Mouse (Mus musculus) heart, postnatal 36 days (tissue): ENCODE data around the gene Cd200r3. TPM values are rescaled to one million over a fixed set of nuclear protein-coding genes. Genes with fewer than 3 reads are reported as not detected.

Experiments
- DNase-seq, 2 experiments: peaks; one replicate each; pipeline ENCODE4 v3.0.0; 2021 to 2022
- intact Hi-C: fragments of 180-260 bp; cut with DNase I; formaldehyde crosslinking; loops from one replicate; pipeline ENCODE4 v1.15.1; 2025
- total RNA-seq, 2 experiments: library from RNA; stranded (reverse); gene quantifications; 2 replicates each; pipeline ENCODE4 v1.2.3; 2021

The Cd200r3 gene
- not detected for total RNA-seq

DNA sequence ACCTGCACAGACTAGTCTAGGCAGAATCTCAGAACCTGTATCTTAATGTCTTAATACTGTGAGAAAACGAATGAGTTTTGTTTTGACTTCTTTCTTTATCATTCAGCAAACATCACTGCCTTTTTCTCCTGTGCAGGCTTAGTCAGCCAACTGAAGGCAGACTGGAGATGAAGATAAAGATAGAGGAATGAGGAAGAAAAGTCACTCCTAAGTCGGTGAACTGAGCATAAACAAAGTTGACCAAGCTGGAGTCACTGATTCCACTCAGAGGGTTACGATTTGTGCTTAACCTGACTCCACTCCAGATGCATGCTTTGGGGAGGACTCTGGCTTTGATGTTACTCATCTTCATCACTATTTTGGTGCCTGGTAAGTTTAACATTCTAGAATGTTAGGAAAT, at the start of gene Cd200r3:
TSS of gene Cd200r3 (plus strand) at position 211 of the 400 bp plus-strand sequence.
- no peak for DNase-seq
- intact Hi-C loops: no loop called here

DNA sequence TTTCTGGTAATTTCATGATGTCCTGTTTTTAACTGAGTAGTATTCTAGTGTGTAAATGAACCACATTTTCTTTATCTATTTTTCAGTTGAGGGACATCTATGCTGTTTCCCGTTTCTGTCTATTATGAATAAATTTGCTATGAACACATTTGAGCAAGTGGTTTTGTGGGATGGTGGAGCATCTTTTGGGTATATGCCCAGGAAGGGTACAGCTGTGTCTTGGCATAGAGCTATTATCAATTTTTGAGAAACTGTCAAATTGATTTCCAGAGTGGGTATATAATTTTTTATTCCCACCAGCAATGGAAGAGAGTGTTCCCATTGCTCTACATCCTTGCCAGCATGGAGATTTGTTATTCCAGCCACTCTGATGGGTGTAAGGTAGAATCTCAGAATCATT, 11.5 kb upstream of the Cd200r3 start:
- intact Hi-C loops: no loop called here
- no peak for DNase-seq

DNA sequence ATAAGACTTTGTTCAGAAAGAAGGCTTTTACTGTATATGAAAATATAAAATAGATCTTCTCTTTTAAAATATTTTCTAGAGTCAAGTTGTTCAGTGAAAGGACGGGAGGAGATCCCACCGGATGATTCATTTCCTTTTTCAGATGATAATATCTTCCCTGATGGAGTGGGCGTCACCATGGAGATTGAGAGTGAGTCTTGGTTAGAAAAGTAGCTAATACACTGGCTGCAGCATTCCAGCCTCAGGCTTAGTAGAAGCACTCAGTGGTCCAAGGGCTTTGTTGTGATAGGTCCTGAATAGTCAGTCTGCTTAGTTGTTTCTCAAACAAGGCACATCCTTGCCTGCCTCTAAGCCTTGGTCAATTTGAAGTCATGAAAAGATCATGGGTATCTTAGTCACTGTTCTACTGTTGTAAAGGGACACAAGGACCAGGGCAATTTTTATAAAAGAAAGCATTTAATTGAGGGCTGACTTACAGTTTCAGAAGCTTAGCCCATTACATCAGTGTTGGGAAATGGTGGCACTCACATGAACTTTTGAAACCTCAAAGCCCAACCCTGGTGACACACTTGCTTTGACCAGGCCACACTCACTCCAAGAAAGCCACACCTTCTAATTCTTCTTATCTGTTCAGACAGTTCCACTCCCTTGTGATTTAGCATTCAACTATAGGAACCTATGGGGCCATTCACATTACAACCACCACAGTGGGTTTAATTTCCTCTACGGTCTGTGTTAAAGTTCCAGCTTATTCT, 8.1 kb downstream of the Cd200r3 start:
- intact Hi-C loops: no loop called here
- DNase-seq: no peak

- intact Hi-C loops: loop anchor here (5.0 kb wide), 2 partner anchors 55 to 195 kb away; partner anchors contain the start of gene Cd200r1
- no peak for DNase-seq
These were observed 18.8 kb downstream of the Cd200r3 start for GRCm38 (mm10) chr16:44962296-44962695.

- DNase-seq: peak; percentile 7 to 25
- intact Hi-C loops: loop anchor here (5.0 kb wide), 2 partner anchors 55 to 195 kb away; partner anchors contain the start of gene Cd200r1
These were observed 19.3 kb downstream of the Cd200r3 start for GRCm38 (mm10) chr16:44962777-44963176.

DNA sequence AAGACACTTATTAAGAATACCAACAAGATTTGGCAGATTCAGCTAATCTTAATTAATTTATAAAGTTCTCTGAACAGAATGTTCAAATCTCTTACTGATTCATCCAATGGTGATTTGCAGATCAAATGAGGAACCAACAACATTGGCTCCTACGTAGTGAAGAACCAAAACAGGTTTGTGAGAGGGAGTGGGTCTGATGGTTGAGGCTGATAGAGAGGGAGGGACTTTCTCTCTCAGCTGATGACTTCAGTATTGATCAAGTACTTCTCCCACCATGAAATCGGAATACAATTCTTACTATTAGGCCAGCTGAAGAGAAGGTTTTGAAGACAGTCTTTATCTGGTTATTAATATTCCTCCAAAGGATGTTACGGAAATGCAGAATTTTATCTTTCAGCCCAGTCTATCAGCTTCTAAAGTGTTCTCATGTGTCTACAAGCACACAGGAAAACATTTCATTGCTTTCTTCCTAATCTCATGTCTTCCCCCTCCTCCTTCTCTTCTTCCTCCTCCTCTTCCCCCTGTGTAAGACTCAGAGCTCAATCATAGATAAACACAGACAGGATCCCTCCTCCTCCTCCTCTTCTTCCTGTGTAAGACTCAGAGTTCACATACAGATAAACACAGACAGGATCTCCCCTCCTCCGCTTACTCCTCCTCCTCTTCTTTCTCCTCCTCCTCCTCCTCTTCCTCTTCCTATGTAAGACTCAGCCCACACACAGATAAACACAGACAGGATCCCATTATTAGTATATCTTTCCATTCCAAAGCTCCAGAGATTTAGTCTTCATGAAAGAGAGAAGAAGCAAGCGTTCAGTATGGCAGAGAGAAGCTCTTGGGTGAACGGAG, 21.3 kb downstream of the Cd200r3 start:
- DNase-seq: no peak
- intact Hi-C loops: loop anchor here (2.0 to 5.0 kb wide), 3 partner anchors 53 to 197 kb away; partner anchors contain the start of gene Cd200r1

GRCm38 (mm10) chr16:44965428-44965827, 21.9 kb downstream of the Cd200r3 start:
- intact Hi-C loops: loop anchor here (2.0 kb wide), 1 partner anchor 123 kb away; no protein-coding TSS in a partner anchor
- DNase-seq: no peak

DNA sequence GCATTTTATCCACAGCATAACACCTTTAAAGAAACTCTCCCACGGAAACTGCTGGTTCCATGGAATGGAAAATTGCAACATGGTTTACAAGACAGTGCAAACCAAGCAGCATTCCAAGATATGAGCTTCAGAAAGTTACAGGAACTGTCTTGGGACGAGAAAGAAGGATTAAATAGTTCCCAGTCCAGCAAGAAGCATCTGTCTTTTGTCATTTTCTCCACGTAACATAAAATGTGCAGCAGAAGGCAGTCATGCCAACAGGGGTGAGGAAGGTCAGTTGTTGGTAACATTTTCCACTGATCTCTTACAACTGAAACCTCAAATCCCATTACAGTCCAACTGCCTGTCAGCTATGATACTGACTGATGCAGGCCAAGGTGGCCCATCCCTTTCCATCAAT, 22.4 kb downstream of the Cd200r3 start:
- intact Hi-C loops: loop anchor here (2.0 kb wide), 1 partner anchor 123 kb away; no protein-coding TSS in a partner anchor
- DNase-seq: peak in 1 of 2 experiments; percentile 14

DNA sequence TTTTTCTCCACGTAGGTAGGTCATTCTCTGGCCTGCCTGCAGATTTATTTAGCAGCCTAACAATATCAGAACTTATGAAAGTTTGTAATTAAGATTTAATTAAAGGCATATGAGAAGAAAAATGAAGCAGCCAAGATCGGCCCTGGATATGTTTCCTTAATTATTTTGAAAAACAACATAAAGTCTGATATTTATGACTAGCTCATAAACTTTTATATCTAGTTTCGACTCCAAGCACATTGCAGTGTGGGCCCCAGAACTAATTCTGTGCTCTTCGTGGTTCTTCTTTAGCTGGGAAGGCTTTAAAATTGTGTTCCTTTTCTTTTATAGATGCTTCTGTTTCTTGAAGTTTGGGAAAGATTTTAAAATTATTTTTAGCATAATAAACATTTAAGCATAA, 23.4 kb downstream of the Cd200r3 start:
- intact Hi-C loops: no loop called here
- no peak for DNase-seq

DNA sequence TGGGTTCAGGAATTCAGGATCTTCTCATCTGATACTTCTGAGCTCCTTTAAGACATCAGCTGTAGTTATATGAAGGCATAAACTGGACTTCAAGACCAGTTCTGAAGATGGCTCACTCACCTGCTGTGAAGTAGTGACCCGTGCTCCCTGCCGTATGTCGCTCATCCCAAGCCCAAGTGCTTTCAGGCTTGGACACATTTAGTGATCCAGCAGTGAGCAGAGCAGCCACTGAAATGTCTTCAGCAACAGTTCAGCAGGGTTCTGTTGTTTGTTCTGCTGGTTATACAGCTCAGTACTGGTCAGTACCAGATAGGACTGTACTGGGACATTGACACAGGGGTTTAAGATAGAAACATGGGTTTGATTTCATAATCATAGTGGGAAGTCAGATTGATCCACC, 24.6 kb downstream of the Cd200r3 start:
- DNase-seq: no peak
- intact Hi-C loops: no loop called here

- no peak for DNase-seq
- intact Hi-C loops: no loop called here
These were observed 27.4 kb downstream of the Cd200r3 start for GRCm38 (mm10) chr16:44970925-44971324.

GRCm38 (mm10) chr16:44974042-44974441, 30.6 kb downstream of the Cd200r3 start:
- intact Hi-C loops: no loop called here
- no peak for DNase-seq

DNA sequence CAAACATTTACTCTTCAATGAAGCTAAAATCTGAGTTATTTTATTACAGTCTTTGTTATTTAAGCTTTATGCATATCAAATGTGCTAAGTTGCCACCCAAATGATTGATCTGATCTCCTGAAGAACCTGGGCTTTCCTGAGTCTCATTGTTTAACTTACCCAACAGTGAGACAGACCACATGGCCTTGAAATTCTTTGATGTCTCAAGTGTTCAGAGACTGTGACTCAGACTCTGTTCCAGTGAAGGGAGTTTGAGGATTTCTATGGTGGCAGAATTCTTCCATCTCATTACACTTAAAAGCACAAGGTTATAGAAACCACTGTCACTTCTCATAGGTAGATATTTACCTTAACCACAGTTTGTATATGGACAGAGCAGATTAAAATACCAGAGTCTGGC, 32.6 kb downstream of the Cd200r3 start:
- intact Hi-C loops: no loop called here
- no peak for DNase-seq

GRCm38 (mm10) chr16:44976892-44977633, 33.6 kb downstream of the Cd200r3 start:
- intact Hi-C loops: no loop called here
- no peak for DNase-seq

DNA sequence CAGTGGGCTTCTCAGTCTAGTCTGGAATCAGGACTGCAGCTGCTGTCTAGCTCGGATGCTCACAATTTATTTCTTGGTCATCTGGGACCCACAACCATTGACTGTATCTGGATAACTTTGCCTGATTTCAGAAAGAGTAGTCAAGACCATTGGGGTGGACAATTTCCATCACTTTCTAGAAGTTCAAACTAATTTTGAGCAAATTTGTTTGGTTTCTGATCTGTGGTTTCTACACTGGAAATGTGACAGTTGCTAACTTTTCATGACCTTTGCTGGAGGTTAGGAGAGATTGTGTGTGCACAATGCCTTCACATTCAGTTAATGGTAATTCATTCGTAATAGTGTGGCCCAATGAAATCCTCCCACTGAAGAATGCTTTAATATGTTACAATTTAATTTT, 34.7 kb downstream of the Cd200r3 start:
- DNase-seq: no peak
- intact Hi-C loops: no loop called here

- intact Hi-C loops: no loop called here
- no peak for DNase-seq
These were observed 35.9 kb downstream of the Cd200r3 start for GRCm38 (mm10) chr16:44979355-44979896.

DNA sequence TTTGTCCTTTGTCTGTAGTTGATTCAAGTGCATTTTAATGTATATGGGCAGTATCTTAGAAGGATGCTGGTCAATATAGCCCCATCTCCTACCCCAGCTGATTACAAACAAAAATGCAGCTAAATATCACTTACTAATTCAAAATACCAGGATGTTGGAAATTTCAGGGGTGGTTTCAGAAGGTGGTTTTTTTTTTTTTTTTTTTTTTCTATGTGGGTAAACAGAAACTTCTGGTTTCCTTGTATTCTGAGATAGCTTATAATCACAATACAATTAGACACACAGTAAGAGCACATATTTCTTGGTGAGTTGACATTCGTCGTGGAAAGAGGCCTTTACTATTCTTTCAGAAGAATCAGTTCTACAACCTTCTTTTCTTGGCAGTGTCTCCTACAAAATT, 39.5 kb downstream of the Cd200r3 start:
- DNase-seq: no peak
- intact Hi-C loops: no loop called here

DNA sequence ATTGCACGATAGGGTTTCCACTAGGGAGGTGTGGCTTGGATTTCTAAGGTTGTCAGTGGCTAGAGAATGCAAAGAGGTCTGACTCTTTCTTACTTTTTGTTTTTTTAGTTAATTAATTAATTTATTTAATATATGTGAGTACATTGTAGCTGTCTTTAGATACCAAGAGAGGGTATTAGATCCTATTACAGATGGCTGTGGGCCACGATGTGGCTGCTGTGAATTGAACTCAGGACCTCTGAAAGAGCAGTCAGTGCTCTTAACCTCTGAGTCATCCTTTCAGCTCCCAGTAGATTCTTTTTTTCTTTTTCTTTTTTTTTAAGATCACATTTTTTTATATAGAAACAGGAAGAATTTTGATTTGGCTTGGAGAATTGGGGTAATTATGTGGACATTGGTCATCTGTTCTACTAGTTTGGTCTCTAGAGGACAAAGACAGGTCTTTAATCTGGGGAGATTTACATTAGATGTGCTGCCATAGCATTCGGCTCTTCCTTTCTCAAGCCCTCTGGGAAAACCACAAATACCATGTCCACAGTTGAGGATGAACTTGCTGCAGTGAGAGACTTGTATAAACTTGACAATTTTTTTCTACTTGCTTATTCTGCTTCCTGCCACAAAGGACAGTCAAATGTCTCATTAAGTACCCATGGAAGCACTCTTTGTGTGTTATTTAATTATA, 40.0 kb downstream of the Cd200r3 start:
- no peak for DNase-seq
- intact Hi-C loops: no loop called here

DNA sequence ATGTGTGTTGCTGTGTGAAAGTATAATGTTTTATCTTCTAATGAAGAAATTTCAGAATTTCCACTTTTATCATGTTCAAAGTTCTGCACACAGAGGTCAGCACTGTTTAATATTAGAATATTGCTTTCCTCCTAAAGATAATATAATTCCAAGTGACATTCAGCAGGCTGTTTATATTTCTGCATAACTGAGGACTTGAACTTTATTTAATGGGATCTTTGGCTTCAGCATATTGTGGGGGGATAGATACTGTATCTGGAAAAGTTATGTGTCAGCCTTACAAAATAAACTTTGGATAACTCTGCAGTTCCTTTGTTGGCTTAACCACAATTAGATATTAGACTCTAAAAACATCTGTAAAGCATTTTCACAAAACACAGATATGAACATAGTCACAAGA, 40.6 kb downstream of the Cd200r3 start:
- intact Hi-C loops: no loop called here
- DNase-seq: no peak

- intact Hi-C loops: no loop called here
- no peak for DNase-seq
These were observed 41.4 kb downstream of the Cd200r3 start for GRCm38 (mm10) chr16:44984925-44985324.
